Mouse (Mus musculus) MEL (cell line): Measurements from ENCODE around the gene Mprip. TPM values are rescaled to one million over a fixed set of nuclear protein-coding genes. Genes with fewer than 3 reads are reported as not detected.
A peak's percentile ranks its signal among the peaks of the same experiment; 100 is the strongest.

Source experiments
- DNase-seq: peaks from one replicate; pipeline ENCODE4 v3.0.0; 2011; ENCODE audit warnings: low read depth, low spot score
- H3K27ac ChIP-seq: 2 replicates; pipeline ENCODE4 v1.5.1; 2012; ENCODE audit warnings: low read depth, mild to moderate bottlenecking, control low read depth, low read length, moderate library complexity; ENCODE audit not compliant: control insufficient read depth
- H3K27me3 ChIP-seq, 2 experiments: fragments of 150-350 bp in 1 of 2; sonication (generic) in 1 of 2; 2 replicates each; pipeline ENCODE4 v1.6.1; 2012; ENCODE audit warnings: low read length in 2 of 2, mild to moderate bottlenecking in 2 of 2, improper control_type of control experiment in 1 of 2, moderate library complexity in 1 of 2; ENCODE audit not compliant: insufficient read depth in 2 of 2, control insufficient read depth in 1 of 2
- H3K36me3 ChIP-seq, 2 experiments: 2 replicates each; pipeline ENCODE4 v1.6.1; 2012 to 2014; ENCODE audit warnings: low read length in 2 of 2, improper control_type of control experiment in 1 of 2, inconsistent platforms in 1 of 2, mild to moderate bottlenecking in 1 of 2; ENCODE audit not compliant: insufficient read depth in 2 of 2, control insufficient read depth in 1 of 2
- H3K4me1 ChIP-seq, 2 experiments: fragments of 150-350 bp in 1 of 2; sonication (generic) in 1 of 2; 2 replicates each; pipeline ENCODE4 v1.6.1; 2012; ENCODE audit warnings: low read length in 2 of 2, improper control_type of control experiment in 1 of 2, mild to moderate bottlenecking in 1 of 2; ENCODE audit not compliant: insufficient read depth in 2 of 2, control insufficient read depth in 1 of 2
- H3K4me3 ChIP-seq, 2 experiments: fragments of 150-350 bp in 1 of 2; sonication (generic) in 1 of 2; 2 replicates each; pipeline ENCODE4 v1.5.1; 2012; ENCODE audit warnings: low read depth in 2 of 2, low read length in 2 of 2, mild to moderate bottlenecking in 2 of 2, moderate library complexity in 2 of 2, control low read depth in 1 of 2, improper control_type of control experiment in 1 of 2; ENCODE audit not compliant: control insufficient read depth in 1 of 2, insufficient read depth in 1 of 2
- H3K79me2 ChIP-seq: 2 replicates; pipeline ENCODE4 v1.6.1; 2012; ENCODE audit warnings: mild to moderate bottlenecking, low read length, moderate library complexity; ENCODE audit not compliant: control insufficient read depth, poor library complexity, insufficient read depth
- H3K9ac ChIP-seq: 2 replicates; pipeline ENCODE4 v1.6.1; 2012; ENCODE audit warnings: low read depth, mild to moderate bottlenecking, control low read depth, low read length, moderate library complexity; ENCODE audit not compliant: control insufficient read depth, poor library complexity, severe bottlenecking
- H3K9me3 ChIP-seq: fragments of 150-350 bp; sonication (generic); replicated peaks from 2 replicates; pipeline ENCODE4 v1.6.1; 2012; ENCODE audit warnings: mild to moderate bottlenecking, low read length, improper control_type of control experiment, moderate library complexity; ENCODE audit not compliant: insufficient read depth
- BHLHE40 ChIP-seq: IDR thresholded peaks from 2 replicates; pipeline ENCODE4 v1.6.1; 2012; ENCODE audit warnings: low read depth, mild to moderate bottlenecking, inconsistent platforms, low read length, improper control_type of control experiment, borderline replicate concordance
- CHD1 ChIP-seq: IDR thresholded peaks from 2 replicates; pipeline ENCODE4 v1.6.1; 2012; ENCODE audit warnings: low read depth, mild to moderate bottlenecking, inconsistent platforms, low read length, improper control_type of control experiment
- CHD2 ChIP-seq: IDR thresholded peaks from 2 replicates; pipeline ENCODE4 v1.6.1; 2011; ENCODE audit warnings: low read length, improper control_type of control experiment
- CTCF ChIP-seq, 3 experiments: IDR thresholded peaks in 2 of 3; conservative IDR thresholded peaks in 1 of 3; 2 replicates each; pipeline ENCODE4 v1.5.1; 2011 to 2012; ENCODE audit warnings: low read length in 3 of 3, low read depth in 2 of 3, mild to moderate bottlenecking in 2 of 3, improper control_type of control experiment in 1 of 3, inconsistent platforms in 1 of 3, mixed read lengths in 1 of 3, moderate library complexity in 1 of 3; ENCODE audit not compliant: control insufficient read depth in 1 of 3, insufficient read depth in 1 of 3, poor library complexity in 1 of 3, severe bottlenecking in 1 of 3
- E2F4 ChIP-seq: IDR thresholded peaks from 2 replicates; pipeline ENCODE4 v1.6.1; 2011; ENCODE audit warnings: low read depth, low read length, improper control_type of control experiment, borderline replicate concordance
- ELF1 ChIP-seq: IDR thresholded peaks from 2 replicates; pipeline ENCODE4 v1.6.1; 2014; ENCODE audit warnings: low read depth, mild to moderate bottlenecking, inconsistent platforms, low read length, improper control_type of control experiment, moderate library complexity
- EP300 ChIP-seq, 2 experiments: IDR thresholded peaks; 2 replicates each; pipeline ENCODE4 v1.6.1; 2011; ENCODE audit warnings: improper control_type of control experiment in 2 of 2, low read length in 2 of 2, low read depth in 1 of 2, mild to moderate bottlenecking in 1 of 2
- ETS1 ChIP-seq: IDR thresholded peaks from 2 replicates; pipeline ENCODE4 v1.6.1; 2012; ENCODE audit warnings: low read depth, mild to moderate bottlenecking, inconsistent platforms, low read length, improper control_type of control experiment, moderate library complexity
- GABPA ChIP-seq: IDR thresholded peaks from 2 replicates; pipeline ENCODE4 v1.6.1; 2012; ENCODE audit warnings: low read depth, mild to moderate bottlenecking, inconsistent platforms, low read length, improper control_type of control experiment, moderate library complexity
- GATA1 ChIP-seq: IDR thresholded peaks from 2 replicates; pipeline ENCODE4 v1.6.1; 2011; ENCODE audit warnings: low read depth, low read length, improper control_type of control experiment
- HCFC1 ChIP-seq: IDR thresholded peaks from 2 replicates; pipeline ENCODE4 v1.6.1; 2012; ENCODE audit warnings: low read depth, mild to moderate bottlenecking, inconsistent platforms, low read length, improper control_type of control experiment, moderate library complexity
- JUND ChIP-seq: IDR thresholded peaks from 2 replicates; pipeline ENCODE4 v1.6.1; 2011; ENCODE audit warnings: low read depth, mild to moderate bottlenecking, improper control_type of control experiment, low read length
- KAT2A ChIP-seq: conservative IDR thresholded peaks from 2 replicates; pipeline ENCODE4 v1.6.1; 2012; ENCODE audit warnings: low read depth, low read length, improper control_type of control experiment, inconsistent platforms
- MAFK ChIP-seq: IDR thresholded peaks from 2 replicates; pipeline ENCODE4 v1.6.1; 2011; ENCODE audit warnings: low read depth, mild to moderate bottlenecking, low read length, improper control_type of control experiment, borderline replicate concordance
- MAX ChIP-seq: IDR thresholded peaks from 2 replicates; pipeline ENCODE4 v1.6.1; 2011; ENCODE audit warnings: low read length, improper control_type of control experiment
- MEF2A ChIP-seq: IDR thresholded peaks from 2 replicates; pipeline ENCODE4 v1.6.1; 2014; ENCODE audit warnings: low read depth, mild to moderate bottlenecking, inconsistent platforms, low read length, improper control_type of control experiment; ENCODE audit not compliant: poor library complexity, insufficient replicate concordance, severe bottlenecking; ENCODE audit errors: extremely low read depth
- MXI1 ChIP-seq: IDR thresholded peaks from 2 replicates; pipeline ENCODE4 v1.6.1; 2011; ENCODE audit warnings: mild to moderate bottlenecking, low read depth, low read length, improper control_type of control experiment
- MYB ChIP-seq: IDR thresholded peaks from 2 replicates; pipeline ENCODE4 v1.6.1; 2011; ENCODE audit warnings: mild to moderate bottlenecking, low read depth, low read length, improper control_type of control experiment
- MYC ChIP-seq: IDR thresholded peaks from 2 replicates; pipeline ENCODE4 v1.6.1; 2011; ENCODE audit warnings: low read depth, mild to moderate bottlenecking, low read length, improper control_type of control experiment, moderate library complexity
- NELFE ChIP-seq: IDR thresholded peaks from 2 replicates; pipeline ENCODE4 v1.6.1; 2011; ENCODE audit warnings: low read depth, low read length, improper control_type of control experiment
- NRF1 ChIP-seq: IDR thresholded peaks from 2 replicates; pipeline ENCODE4 v1.6.1; 2014; ENCODE audit warnings: low read depth, mild to moderate bottlenecking, inconsistent platforms, low read length, improper control_type of control experiment, moderate library complexity; ENCODE audit not compliant: poor library complexity, insufficient read depth, severe bottlenecking
- POLR2A ChIP-seq, 2 experiments: IDR thresholded peaks; 2 replicates each; pipeline ENCODE4 v1.6.1; 2011 to 2012; ENCODE audit warnings: low read length in 2 of 2, mild to moderate bottlenecking in 2 of 2, control low read depth in 1 of 2, improper control_type of control experiment in 1 of 2, low read depth in 1 of 2, moderate library complexity in 1 of 2; ENCODE audit not compliant: control insufficient read depth in 1 of 2, insufficient read depth in 1 of 2, poor library complexity in 1 of 2
- POLR2AphosphoS2 ChIP-seq: IDR thresholded peaks from 2 replicates; pipeline ENCODE4 v1.6.1; 2011; ENCODE audit warnings: low read length, improper control_type of control experiment
- POLR2AphosphoS5 ChIP-seq: IDR thresholded peaks from 2 replicates; pipeline ENCODE4 v1.6.1; 2012; ENCODE audit warnings: low read depth, borderline replicate concordance, mild to moderate bottlenecking, inconsistent platforms, low read length, moderate library complexity, mixed read lengths
- RAD21 ChIP-seq: IDR thresholded peaks from 2 replicates; pipeline ENCODE4 v1.6.1; 2011; ENCODE audit warnings: mild to moderate bottlenecking, low read depth, low read length, improper control_type of control experiment
- RCOR1 ChIP-seq: IDR thresholded peaks from 2 replicates; pipeline ENCODE4 v1.6.1; 2012; ENCODE audit warnings: low read depth, mild to moderate bottlenecking, inconsistent platforms, low read length, improper control_type of control experiment
- SIN3A ChIP-seq: IDR thresholded peaks from 2 replicates; pipeline ENCODE4 v1.6.1; 2012; ENCODE audit warnings: low read length, improper control_type of control experiment, inconsistent platforms
- SMC3 ChIP-seq: IDR thresholded peaks from 2 replicates; pipeline ENCODE4 v1.6.1; 2011; ENCODE audit warnings: low read depth, low read length, improper control_type of control experiment
- TAL1 ChIP-seq: IDR thresholded peaks from 2 replicates; pipeline ENCODE4 v1.6.1; 2012; ENCODE audit warnings: mild to moderate bottlenecking, inconsistent platforms, low read length, moderate library complexity, mixed read lengths
- TBP ChIP-seq: IDR thresholded peaks from 2 replicates; pipeline ENCODE4 v1.8.0; 2011; ENCODE audit warnings: low read depth, low read length, improper control_type of control experiment
- TCF12 ChIP-seq: IDR thresholded peaks from 2 replicates; pipeline ENCODE4 v1.6.1; 2014; ENCODE audit warnings: low read depth, mild to moderate bottlenecking, inconsistent platforms, low read length, improper control_type of control experiment, moderate library complexity
- UBTF ChIP-seq: IDR thresholded peaks from 2 replicates; pipeline ENCODE4 v1.6.1; 2012; ENCODE audit warnings: low read depth, mild to moderate bottlenecking, inconsistent platforms, low read length, improper control_type of control experiment, moderate library complexity, borderline replicate concordance; ENCODE audit not compliant: insufficient read depth
- USF1 ChIP-seq: IDR thresholded peaks from 2 replicates; pipeline ENCODE4 v1.6.1; 2014; ENCODE audit warnings: low read depth, mild to moderate bottlenecking, inconsistent platforms, low read length, improper control_type of control experiment, moderate library complexity
- USF2 ChIP-seq, 2 experiments: IDR thresholded peaks; 2 replicates each; pipeline ENCODE4 v1.6.1; 2011 to 2012; ENCODE audit warnings: improper control_type of control experiment in 2 of 2, low read length in 2 of 2, borderline replicate concordance in 1 of 2, inconsistent platforms in 1 of 2, low read depth in 1 of 2, mild to moderate bottlenecking in 1 of 2; ENCODE audit not compliant: insufficient read depth in 1 of 2
- ZC3H11A ChIP-seq: IDR thresholded peaks from 2 replicates; pipeline ENCODE4 v1.6.1; 2012; ENCODE audit warnings: low read depth, mild to moderate bottlenecking, inconsistent platforms, low read length, improper control_type of control experiment
- ZKSCAN1 ChIP-seq: IDR thresholded peaks from 2 replicates; pipeline ENCODE4 v1.6.1; 2012; ENCODE audit warnings: low read depth, mild to moderate bottlenecking, inconsistent platforms, low read length, improper control_type of control experiment, moderate library complexity
- ZMIZ1 ChIP-seq: IDR thresholded peaks from 2 replicates; pipeline ENCODE4 v1.6.1; 2012; ENCODE audit warnings: low read depth, mild to moderate bottlenecking, inconsistent platforms, low read length, improper control_type of control experiment, moderate library complexity
- ZNF384 ChIP-seq: IDR thresholded peaks from 2 replicates; pipeline ENCODE4 v1.6.1; 2012; ENCODE audit warnings: low read depth, mild to moderate bottlenecking, inconsistent platforms, low read length, improper control_type of control experiment
- polyA plus RNA-seq, 2 experiments: library from polyadenylated mRNA; stranded (reverse) in 1 of 2; unstranded in 1 of 2; fragments of >175 nt in 1 of 2; fragments of >200 nt in 1 of 2; gene quantifications; 2 replicates each; pipeline versions ENCODE4 v1.2.1 to v1.2.4; 2012; ENCODE audit warnings: low replicate concordance in 2 of 2, low read depth in 1 of 2; ENCODE audit not compliant: insufficient read length in 2 of 2, insufficient read depth in 1 of 2, missing spikeins in 1 of 2
- total RNA-seq: library from RNA; depleted of rRNA; stranded (reverse); fragments of 300-350 nt; gene quantifications from 2 replicates; pipeline ENCODE4 v1.2.3, GENCODE M21; 2012

The Mprip gene
- total and polyA plus RNA-seq, 3 experiments = 103 to 174 (median 142) TPM

DNA sequence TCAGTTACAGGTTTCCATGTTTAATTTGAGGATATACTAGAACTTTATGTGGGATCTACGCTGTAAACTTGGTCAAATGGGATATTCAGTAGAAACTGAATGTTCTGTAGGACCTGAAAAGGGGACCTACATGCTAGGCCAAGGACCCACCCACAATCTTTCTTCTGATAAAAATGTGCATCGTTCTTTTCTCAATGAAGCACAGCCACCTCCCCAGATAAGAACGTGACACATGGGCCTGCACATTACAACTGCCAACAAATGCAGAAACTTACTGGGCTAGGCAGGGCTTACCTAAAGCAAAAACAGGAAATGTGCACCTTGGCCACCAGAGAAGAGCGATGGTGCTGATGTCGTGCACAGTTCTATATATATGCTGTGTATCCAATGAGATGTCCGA, 93.4 kb downstream of the Mprip start:
- Histone ChIP-seq H3K9me3 (no peaks in the 10 kb centered on the region), H3K27me3 (no peaks in the 10 kb centered on the region), H3K4me3 (no peak overlapping the region), H3K27ac (no peak overlapping the region; the same call in 1 of the 2 replicates), H3K9ac (no peak overlapping the region), H3K4me1 (peaks cover 2 to 12% of the 10 kb centered on the region in 2 experiments), H3K36me3 (peaks cover 14 to 29% of the 10 kb centered on the region in 2 experiments), H3K79me2 (no peaks in the 10 kb centered on the region)
- peak; percentile 84 for DNase-seq
- TF ChIP-seq ZKSCAN1 = no peak
- TF ChIP-seq NRF1 = no peak
- TF ChIP-seq USF1 = 0 out of 2 replicates have a peak, but pooled peaks have one; percentile 33
- no peak for TF ChIP-seq JUND
- TF ChIP-seq MEF2A = no peak
- TF ChIP-seq EP300 (IDR thresholded peaks at IDR 0.05; ENCODE audit: low read depth in 1 of 2, low read length in 2 of 2) = peak; percentile 63
- TF ChIP-seq RAD21 = no peak
- no peak for TF ChIP-seq CTCF (IDR thresholded peaks at IDR 0.05 in 2 of 3, conservative IDR thresholded peaks at IDR 0.05 in 1 of 3; ENCODE audit: control insufficient read depth in 1 of 3, insufficient read depth in 1 of 3, low read depth in 2 of 3, low read length in 3 of 3, poor library complexity in 1 of 3, severe bottlenecking in 1 of 3)
- no peak for TF ChIP-seq UBTF
- no peak for TF ChIP-seq KAT2A
- no peak for TF ChIP-seq POLR2AphosphoS2
- peak; percentile 94 for TF ChIP-seq BHLHE40
- no peak for TF ChIP-seq ZC3H11A
- no peak for TF ChIP-seq CHD2
- TF ChIP-seq GATA1 = peak; percentile 77
- no peak for TF ChIP-seq GABPA
- TF ChIP-seq TBP = no peak
- TF ChIP-seq ZNF384 = no peak
- no peak for TF ChIP-seq POLR2AphosphoS5
- TF ChIP-seq NELFE = no peak
- TF ChIP-seq E2F4 = no peak
- TF ChIP-seq USF2 (IDR thresholded peaks at IDR 0.05; ENCODE audit: borderline replicate concordance in 1 of 2, insufficient read depth in 1 of 2, low read depth in 1 of 2, low read length in 2 of 2) = no peak
- TF ChIP-seq MAFK = no peak
- peak; percentile 90 for TF ChIP-seq MXI1
- no peak for TF ChIP-seq HCFC1
- TF ChIP-seq ETS1 = peak; percentile 75
- TF ChIP-seq CHD1 = no peak
- no peak for TF ChIP-seq ZMIZ1
- TF ChIP-seq MYB = peak; percentile 44; the same call in 1 of the 2 replicates
- no peak for TF ChIP-seq ELF1
- TF ChIP-seq SMC3 = no peak
- no peak for TF ChIP-seq TAL1
- no peak for TF ChIP-seq POLR2A (IDR thresholded peaks at IDR 0.05; ENCODE audit: control insufficient read depth in 1 of 2, insufficient read depth in 1 of 2, low read depth in 1 of 2, low read length in 2 of 2, poor library complexity in 1 of 2)
- peak; percentile 55; the same call in 1 of the 2 replicates for TF ChIP-seq RCOR1
- no peak for TF ChIP-seq TCF12
- peak; percentile 74 for TF ChIP-seq MYC
- peak; percentile 64; the same call in 1 of the 2 replicates for TF ChIP-seq MAX
- TF ChIP-seq SIN3A = peak; percentile 81
